Mouse (Mus musculus) WW6 (cell line): ENCODE measurements around the gene Ice1.

Experiments used
- DNase-seq: peaks from one replicate; pipeline ENCODE4 v3.0.0-alpha.2; 2013; ENCODE audit warnings: low read depth, low spot score

The Ice1 gene

DNA sequence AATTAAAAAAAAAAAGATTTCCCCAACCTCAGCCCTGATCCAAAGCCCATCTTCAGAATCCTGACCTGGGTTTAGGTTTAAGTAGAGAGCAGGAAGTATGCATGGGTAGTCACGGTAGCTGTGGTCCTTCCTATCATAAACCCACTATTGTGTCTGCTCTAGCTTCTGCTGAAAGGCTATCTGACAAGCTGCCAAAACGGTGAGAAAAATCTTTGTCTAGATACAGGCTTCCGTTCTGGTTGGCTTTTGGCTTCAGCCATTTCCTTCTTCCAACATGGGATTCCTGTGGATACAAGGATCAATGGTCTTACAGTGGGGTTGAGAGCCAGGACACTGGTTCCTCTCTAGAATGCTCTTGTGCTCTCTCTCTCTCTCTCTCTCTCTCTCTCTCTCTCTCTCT, 2.2 kb upstream of the Ice1 start:
- DNase-seq, result no peak

DNA sequence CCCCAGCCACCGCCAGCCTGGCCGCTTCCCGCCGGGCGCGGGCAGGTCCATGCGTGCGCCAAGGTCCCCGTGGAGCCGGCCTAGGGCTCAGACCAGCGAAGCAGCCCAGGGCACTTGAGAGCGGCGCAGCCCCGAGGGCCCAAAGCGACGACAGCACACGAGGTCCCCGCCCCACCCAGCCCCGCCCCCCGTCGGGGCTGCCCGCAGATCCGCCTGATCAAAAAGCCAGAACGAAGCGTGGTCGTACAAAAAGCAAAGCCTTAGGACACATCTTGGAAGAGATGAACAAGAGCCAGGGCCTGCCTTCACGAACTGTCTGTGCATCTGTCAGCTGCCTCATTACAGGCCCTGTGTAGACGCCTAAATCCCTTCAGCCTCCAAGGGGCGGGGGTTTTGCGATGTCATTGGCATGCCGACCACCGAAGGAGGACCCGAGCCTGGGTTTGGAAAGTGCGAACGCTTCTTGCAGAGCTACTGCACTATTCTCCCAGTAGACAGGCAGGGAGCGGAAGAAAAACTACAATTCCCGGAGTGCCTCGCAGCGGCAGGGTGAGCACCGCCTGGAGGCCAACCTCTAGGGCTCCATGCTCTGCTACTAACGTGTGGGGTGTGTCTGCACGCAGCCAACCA, 343 bp upstream of the Ice1 start:
- DNase-seq, result peak; percentile 82

DNA sequence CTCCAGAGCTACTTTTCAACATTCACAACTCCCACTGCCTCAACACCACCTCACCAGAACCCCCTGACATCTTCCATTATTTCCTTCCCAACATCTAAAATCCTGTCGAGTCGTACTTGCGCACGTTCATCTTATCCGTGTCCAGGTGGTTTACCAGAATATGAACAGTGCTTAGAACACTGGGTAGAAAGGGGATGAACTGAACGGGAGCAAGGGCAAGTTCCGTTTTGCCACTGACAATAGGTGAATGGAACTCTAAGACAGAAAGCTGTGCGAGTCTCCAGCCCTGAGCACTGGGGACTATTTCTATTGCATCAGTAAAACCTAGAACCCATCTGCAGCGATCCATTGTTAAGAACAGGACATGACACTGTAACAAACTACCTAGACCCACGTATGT, 728 bp downstream of the Ice1 start:
- DNase-seq, result no peak

DNA sequence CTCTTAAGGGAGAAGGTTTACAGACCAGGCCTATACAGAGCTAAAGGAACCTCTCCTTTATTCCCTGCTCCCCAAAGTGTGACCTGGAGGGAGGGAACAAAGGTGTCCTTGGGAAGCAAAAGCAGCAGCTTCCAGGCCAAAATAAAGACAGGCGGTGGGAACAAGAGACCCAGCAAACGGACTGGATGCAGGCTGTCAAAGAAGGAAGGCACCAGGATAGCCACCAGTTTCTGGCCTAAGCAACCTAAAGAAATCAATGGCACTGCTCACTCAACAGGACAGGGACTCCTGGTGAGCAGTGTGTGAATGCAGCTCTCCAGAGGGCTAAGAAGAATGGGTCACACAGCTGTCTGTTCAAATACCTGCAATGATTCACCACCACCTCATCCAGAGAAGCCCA, 1.8 kb downstream of the Ice1 start:
- no peak for DNase-seq

DNA sequence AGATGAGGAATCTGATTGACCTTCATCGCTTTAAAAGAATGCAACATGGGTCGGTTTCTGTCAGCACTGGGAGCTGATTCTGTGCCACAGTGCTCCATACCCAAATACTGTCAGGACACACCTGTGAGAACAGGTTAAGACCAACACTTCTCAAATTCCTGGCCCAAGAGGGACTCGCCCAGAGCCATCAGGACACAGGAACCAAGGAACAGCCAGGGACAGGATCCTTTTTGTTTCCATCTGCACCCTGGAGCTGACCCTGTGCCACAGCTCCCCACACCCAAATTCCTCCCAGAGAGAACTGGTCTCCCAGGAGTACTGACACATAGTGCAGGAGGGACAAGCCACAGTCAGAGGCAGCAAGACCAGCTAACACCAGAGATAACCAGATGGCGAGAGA, 11.0 kb downstream of the Ice1 start:
- no peak for DNase-seq

DNA sequence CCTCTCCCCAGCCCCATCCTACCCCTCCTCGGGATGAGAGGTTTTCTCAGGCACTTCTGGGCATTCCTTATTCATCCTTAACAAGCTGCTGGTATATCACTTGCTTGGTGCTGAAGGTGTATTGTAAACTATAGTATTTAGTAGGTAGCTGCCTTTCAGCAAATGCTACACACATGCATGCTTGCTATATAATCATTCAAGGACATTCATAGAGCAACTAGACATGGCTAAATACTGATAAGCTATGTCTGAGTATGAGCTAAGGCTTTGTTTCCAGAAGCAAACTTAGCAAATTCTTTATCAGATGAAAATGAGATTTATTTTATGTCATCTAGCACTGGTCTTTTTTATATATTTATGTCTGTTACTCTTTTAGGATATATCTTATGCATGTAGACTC, 11.8 kb downstream of the Ice1 start:
- no peak for DNase-seq

DNA sequence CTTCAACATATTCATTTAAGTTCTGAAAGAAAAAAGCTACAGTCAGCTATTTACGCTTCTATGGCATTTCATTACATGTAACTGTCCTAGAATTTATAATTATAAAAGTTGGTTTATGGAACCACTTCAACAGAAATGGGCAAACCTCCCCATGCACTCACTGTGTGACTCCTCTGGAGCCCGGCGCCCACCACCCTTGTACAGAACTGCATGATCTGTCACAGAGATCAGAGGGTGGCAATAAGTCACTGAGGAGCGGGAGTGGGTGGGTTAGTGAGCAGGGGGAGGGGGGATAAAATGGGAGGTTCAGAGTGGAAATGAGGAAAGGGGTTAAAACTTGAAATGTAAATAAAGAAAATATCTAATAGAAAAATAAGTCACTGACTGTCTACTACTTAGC, 13.0 kb downstream of the Ice1 start:
- no peak for DNase-seq

DNA sequence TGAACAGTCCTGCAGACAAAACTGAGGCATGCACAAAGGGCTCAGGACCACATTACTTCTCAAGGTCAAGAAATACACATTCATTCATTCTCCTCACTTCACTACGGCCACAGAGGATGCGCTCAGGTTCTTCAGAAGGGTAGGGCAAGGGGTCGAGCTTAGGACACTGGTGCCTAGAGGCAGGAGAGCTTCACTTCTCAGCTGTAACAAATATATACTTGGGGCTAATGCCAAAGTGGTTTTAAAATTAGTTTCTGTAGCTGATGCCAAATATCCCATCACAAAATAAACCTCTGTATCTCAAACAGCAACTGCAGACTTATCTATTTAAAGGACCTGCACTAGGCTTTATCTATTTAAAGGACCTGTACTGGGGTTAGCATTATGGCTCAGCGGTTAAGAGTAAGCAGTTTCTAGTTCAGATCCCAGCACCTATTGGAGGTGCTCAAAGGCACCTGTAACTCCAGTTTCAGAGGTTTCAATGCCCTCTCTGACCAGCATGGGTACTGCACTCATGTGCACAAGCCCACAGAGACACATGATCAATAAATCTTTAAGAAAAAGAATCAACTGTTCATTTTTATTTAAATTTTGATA, 14.9 kb downstream of the Ice1 start:
- no peak for DNase-seq

DNA sequence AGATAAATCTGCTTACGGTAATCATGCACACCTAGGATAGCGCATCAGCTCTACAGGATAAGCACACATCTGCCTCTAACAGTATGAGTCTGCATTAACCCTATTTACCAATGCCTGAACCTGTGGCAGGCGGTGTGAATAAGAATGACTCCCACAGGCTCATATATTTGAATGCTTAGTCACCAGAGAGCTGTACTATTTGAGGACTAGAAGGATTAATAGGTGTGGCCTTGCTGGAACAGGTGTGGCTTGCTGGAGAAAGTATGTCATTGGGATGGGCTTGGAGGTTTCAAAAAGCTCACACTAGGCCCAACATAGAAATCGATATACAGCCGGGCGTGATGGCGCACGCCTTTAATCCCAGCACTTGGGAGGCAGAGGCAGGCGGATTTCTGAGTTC, 15.9 kb downstream of the Ice1 start:
- no peak for DNase-seq

DNA sequence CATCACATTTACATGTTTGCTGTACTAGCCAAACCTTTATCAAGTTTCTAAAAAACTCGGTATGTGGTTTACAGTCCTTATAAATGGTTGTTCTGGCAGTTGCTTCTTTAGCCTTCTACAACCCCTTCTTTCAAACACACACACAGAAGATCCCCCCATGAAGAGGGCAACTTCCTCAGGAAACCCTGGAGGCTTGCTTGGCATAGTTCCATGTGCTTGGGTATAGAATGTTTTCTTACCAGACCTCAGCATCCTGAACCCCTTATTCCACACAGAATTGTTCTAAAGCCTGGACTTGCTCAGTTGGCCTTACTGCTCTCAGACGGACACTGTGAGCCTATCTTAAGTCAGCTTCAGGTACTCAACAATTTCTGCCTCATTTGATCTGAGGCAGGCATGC, 24.6 kb downstream of the Ice1 start:
- DNase-seq, result no peak

DNA sequence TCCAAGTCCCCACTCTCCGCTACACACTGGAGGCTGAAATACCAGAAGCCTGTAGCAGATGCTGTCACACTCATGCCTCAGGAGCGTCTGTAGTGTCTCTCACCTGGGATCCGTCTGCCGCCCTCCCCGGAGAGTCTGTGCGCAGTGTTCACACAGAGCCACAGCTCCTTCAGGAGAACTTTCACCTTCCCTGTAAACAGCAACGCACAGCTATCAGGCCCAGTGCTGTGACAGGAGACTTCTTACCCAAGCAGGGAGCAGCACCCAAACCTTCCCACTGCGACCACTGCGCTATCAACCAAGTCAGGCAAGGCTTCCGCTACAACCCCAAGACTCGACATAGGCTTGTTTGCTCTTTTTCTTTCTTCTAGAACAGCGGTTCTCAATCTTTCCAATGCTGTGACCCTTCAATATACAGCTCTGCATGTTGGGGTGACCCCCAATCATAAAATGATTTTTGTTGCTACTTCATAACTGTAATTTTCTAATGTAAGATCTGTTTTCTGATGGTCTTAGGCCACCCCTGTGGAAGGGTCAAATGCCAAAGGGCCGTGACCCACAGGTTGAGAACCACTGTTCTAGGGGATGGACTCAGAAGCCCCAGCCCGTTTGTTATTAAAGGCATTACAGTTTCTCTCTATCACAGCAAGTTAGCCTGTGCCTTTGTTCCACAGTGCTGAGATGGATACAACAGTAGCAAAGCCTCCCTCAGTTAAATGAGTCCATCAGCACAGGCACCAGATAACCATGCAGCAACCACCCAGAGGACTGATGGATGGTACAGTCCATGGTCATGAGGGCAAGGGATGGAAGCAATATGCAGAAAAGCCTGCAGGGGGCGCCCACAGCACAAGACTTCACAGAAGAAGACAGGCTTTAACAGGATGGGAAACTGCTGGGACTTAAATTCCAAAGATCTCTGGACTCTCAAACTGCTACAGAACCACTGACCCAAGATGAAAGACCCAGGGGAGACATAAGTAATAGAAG, 26.7 kb downstream of the Ice1 start:
- DNase-seq, result peak; percentile 29

DNA sequence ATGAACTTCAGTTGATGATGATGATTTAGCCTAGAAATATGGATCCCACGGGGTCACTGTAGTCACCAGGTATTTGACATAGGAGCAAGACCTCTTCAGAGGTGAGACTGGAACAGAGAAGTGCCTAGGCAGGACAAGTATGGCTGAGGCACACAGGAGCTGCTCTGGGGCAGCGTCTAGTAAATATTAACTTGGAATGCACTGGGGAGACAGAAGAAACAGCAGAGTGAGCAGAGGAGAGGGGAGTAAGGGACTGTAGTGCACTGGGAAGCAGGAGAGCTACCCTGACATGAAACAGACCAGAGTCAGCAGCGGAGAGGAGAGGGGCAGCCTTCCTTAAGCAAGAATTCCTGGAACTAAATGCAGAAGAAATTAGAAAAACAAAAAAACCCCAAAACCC, 27.8 kb downstream of the Ice1 start:
- no peak for DNase-seq

DNA sequence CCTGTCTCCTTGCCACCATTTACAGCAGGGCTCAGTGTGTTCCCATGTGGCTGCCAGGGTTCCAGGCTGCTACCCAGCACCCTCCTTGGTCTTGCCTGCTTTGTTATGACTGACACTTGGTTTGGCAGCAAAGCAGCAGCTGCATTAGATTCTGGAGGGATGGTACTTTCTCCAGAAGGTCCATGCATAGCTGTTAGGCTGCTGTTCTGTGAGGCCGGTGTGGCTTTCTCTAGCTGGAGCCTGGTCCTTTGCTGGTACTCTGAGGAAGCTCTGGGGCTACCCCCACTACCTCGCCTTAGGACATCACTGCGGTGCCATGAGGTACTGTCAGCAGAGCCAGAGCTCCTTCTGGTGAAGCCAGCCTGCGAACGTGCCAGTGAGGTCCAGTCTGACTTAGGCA, 32.1 kb downstream of the Ice1 start:
- DNase-seq, result no peak

DNA sequence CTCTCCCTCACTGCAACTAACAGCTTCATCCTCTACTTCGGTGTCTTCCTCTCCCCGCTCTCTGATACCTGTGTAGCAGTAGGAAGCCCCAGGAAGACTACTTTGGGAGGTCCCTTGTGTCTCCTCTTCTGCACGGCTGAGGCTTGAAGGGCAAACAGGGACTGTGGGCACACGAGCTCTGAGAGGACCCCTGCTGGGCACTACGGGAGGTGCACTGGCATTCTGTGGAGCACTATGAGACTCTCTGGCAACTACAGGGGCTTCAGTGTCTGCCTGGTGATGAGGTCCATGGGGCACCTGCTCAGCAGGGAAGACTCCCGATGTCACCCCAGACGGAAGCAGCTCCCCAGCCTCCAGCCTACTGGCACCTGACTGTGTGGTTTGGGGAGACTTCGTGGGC, 32.7 kb downstream of the Ice1 start:
- DNase-seq, result no peak

DNA sequence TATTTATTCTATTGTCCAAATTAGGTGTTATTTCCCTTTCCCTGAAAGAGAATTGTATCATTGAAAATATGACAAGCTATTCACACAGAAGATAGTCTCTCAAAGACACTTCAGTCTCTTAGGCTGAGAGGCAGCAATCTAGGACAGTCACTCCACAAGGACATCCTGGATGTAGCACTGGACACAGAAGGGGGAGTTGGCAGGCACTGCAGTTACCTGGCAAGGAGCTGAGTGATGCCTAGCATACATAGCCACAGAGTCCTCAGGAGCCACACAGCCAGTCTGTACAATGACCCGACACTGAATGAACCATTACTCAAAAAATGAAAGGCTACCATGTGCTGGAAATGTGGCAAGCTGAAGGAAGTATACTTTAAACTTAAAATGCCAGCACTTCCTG, 35.9 kb downstream of the Ice1 start:
- DNase-seq, result no peak

DNA sequence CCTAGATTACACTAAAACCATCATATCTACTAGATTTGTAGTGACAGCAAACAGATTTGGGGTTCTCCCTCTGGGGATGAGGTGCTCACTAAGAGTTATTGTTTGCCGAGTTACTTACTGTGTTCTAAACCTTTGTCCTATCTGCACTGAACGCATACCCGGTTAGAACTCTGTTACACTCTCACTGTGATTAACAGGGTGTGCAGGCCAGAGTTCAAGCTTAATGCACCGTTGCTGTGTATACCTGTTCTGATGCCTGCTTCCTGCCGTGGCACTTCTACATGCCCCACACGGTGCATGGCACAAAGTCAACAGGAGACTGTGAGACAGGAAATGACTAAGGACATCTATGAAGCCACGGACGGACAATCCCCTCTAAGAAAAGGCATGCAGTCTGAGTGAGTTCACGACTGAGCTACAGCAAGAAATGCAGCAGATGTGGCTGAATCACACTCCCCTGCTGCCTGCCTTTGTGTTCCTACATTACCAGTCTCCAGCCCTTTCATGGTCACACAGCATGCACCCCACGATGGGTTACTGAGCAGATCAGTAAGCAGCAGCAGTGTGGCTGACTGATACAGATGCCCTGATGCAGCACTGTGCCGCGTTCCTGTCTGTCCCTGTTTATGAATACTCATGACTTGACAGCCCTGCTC, 37.3 kb downstream of the Ice1 start:
- DNase-seq, result no peak

DNA sequence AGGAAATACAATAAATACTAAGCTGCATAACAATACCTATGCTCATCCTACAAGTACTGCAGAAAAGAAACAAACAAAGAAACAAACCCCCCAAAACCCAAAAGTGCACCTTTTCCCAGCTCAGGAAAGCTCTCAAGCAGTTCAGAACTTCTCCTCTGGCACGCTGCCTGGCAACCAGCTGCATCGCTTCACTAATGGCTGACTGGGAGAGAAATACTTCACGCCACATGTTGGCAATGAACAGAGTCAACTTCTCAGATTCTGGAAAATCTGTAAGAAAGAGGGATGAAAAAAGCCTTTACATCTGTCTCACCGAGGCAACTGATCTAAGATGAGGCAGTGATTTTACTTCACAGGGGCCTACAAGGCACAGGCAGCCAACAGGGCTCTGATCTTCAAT, 38.5 kb downstream of the Ice1 start:
- no peak for DNase-seq

DNA sequence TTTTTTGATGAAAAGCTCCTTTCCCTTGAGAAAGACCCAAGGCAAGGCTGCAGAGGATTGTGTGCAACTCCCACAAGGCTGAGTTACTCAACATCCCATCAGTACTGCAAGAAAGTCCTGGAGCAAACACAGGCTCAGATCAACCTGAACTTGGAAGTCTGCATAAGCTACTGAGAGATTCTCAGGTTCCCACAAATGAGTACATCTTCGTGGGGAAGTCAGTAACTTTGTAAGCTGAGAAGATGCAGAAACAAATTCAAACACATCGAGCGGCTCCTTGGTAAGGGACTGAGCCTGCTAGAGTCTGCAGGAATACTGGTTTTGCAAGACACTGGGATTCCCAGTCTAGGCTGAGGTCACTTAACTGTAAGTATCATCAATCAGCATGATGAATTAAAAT, 40.5 kb downstream of the Ice1 start:
- DNase-seq, result no peak

DNA sequence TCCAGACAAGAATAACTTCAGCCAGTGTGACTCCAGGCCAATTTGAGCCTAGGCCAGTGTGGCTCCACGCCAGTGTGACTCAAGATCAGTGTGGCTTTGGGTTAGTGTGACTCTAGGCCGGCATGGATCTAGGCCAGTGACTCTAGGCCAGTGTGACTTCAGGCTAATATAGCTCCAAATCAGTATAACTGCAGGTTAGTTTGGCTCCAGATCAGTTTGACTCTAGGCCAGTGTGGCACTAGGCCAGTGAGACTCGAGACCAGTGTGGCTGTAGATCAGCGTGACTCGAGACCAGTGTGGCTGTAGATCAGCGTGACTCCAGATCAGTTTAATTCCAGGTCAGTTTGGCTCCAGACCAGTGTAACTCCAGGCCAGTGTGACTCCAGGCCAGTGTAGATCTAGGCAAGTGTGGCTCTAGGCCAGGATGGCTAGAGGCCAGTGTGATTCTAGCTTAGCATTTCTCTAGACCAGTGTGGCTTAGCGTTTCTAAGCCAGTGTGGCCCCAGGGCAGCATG, 47.1 kb downstream of the Ice1 start:
- DNase-seq, result no peak

DNA sequence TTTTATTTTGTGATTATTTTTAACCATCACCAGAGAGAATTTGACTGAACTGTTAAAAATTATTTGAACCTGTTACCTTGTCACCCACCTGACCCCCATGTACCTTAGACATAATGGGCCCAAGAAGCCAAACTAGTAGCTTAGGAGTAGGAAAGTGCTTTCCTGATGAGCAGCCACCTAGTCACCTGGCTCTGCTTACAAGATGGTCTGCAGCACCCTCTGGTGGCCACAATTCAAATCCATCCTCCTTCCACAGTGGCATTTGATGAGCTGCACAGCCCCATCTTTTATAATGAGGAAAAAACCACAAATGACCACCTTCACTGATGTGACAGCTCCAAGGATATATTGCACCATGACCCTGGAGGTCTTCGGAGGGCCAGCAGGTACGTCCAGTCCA, 50.5 kb downstream of the Ice1 start:
- DNase-seq, result peak; percentile 11

DNA sequence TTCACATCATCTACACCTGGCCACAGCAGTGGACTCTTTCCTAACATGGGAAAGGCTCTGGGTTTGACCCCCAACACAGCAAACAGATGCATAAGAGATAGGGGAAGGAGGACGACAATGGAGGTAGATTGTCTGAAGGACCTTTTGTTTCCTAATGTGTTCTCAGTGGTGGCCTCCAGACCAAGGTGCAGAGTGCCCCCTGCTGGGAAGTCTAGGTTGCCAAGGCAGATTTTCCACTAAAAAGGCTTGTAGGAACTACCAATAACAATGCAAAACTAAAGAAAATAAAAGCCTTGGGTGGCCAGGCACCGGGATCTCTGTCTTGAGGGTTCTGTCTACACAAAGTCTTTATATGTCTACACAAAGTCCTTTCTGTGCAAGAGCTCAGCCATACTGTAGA, 54.9 kb downstream of the Ice1 start:
- no peak for DNase-seq

DNA sequence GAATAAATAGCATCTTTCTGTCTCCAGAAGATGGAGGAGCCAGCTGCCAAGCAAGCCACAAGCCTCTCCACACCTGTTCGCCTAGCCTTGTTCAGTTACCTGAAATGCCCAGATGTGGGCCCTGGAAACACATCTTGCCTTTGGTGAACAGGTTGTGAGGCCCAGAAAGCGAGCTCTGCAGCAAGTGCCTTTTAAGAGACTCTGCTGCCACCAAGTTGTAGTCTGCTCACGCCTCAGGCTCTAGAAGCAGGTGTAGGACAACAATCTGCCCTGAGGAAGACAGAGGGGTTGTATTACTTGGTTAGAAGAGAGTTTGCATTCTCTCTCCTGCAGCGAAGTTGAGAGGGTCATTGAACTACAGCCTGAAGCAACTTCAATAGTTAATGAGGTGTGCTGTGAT, 55.9 kb downstream of the Ice1 start:
- no peak for DNase-seq
